Mouse (Mus musculus): ENCODE measurements around the gene Aatf. TPM values are rescaled to one million over a fixed set of nuclear protein-coding genes. Genes with fewer than 3 reads are reported as not detected.

Aatf gene
- total RNA-seq, 2 experiments from 2014 or later: 17.7 to 22.5 TPM

- no peak for DNase-seq (ENCODE audit: low spot score in 2 of 2)
- intact Hi-C loops (cut with DNase I): no loop called here
These were observed 40.1 kb downstream of the Aatf start for GRCm38 (mm10) chr11:84473093-84473667.

- intact Hi-C loops (cut with DNase I): no loop called here
- DNase-seq (ENCODE audit: low spot score in 2 of 2): peak; percentile 6 to 21
These were observed 48.8 kb downstream of the Aatf start for GRCm38 (mm10) chr11:84464571-84464970.

- intact Hi-C loops (cut with DNase I): no loop called here
- no peak for DNase-seq (ENCODE audit: low spot score in 2 of 2)
These were observed 59.4 kb downstream of the Aatf start for GRCm38 (mm10) chr11:84453901-84454300.

GRCm38 (mm10) chr11:84442554-84443331, 70.6 kb downstream of the Aatf start:
- intact Hi-C loops (cut with DNase I): no loop called here
- DNase-seq (ENCODE audit: low spot score in 2 of 2): no peak

GRCm38 (mm10) chr11:84440402-84440801, 72.9 kb downstream of the Aatf start:
- DNase-seq (ENCODE audit: low spot score in 2 of 2): no peak

GRCm38 (mm10) chr11:84434879-84435278, 78.4 kb downstream of the Aatf start:
- DNase-seq (ENCODE audit: low spot score in 2 of 2): no peak
- intact Hi-C loops (cut with DNase I): loop anchor here (5.0 kb wide), 2 partner anchors 57 to 287 kb away; no protein-coding TSS in a partner anchor

More at GRCm38 (mm10) chr11:84440402-84440801, 72.9 kb downstream of the Aatf start:
- intact Hi-C loops (cut with DNase I): no loop called here

GRCm38 (mm10) chr11:84430336-84430735, 83.0 kb downstream of the Aatf start:
- no peak for DNase-seq (ENCODE audit: low spot score in 2 of 2)
- intact Hi-C loops (cut with DNase I): loop anchor here (5.0 kb wide), 2 partner anchors 62 to 292 kb away; no protein-coding TSS in a partner anchor

GRCm38 (mm10) chr11:84429581-84429980, 83.7 kb downstream of the Aatf start:
- intact Hi-C loops (cut with DNase I): loop anchor here (1.0 to 5.0 kb wide), 2 partner anchors 365 to 383 kb away; no protein-coding TSS in a partner anchor
- peak; percentile 31 to 59 for DNase-seq (ENCODE audit: low spot score in 2 of 2)

GRCm38 (mm10) chr11:84426633-84426998, 86.7 kb downstream of the Aatf start:
- intact Hi-C loops (cut with DNase I): loop anchor here (5.0 kb wide), 1 partner anchor 386 kb away; no protein-coding TSS in a partner anchor
- DNase-seq (ENCODE audit: low spot score in 2 of 2): no peak

- intact Hi-C loops (cut with DNase I): loop anchor here (5.0 kb wide), 1 partner anchor 386 kb away; no protein-coding TSS in a partner anchor
- DNase-seq (ENCODE audit: low spot score in 2 of 2): no peak
These were observed 87.3 kb downstream of the Aatf start for GRCm38 (mm10) chr11:84425736-84426632.

GRCm38 (mm10) chr11:84420779-84421178, 92.5 kb downstream of the Aatf start:
- intact Hi-C loops (cut with DNase I): no loop called here
- DNase-seq (ENCODE audit: low spot score in 2 of 2): no peak

- intact Hi-C loops (cut with DNase I): no loop called here
- DNase-seq (ENCODE audit: low spot score in 2 of 2): no peak
These were observed 100.2 kb downstream of the Aatf start for GRCm38 (mm10) chr11:84413111-84413510.

GRCm38 (mm10) chr11:84412201-84412934, 101.0 kb downstream of the Aatf start:
- intact Hi-C loops (cut with DNase I): no loop called here
- DNase-seq (ENCODE audit: low spot score in 2 of 2): no peak

GRCm38 (mm10) chr11:84411642-84412018, 101.7 kb downstream of the Aatf start:
- intact Hi-C loops (cut with DNase I): no loop called here
- DNase-seq (ENCODE audit: low spot score in 2 of 2): no peak

- DNase-seq (ENCODE audit: low spot score in 2 of 2): no peak
These were observed 102.3 kb downstream of the Aatf start for GRCm38 (mm10) chr11:84410879-84411641.

GRCm38 (mm10) chr11:84410383-84410782, 102.9 kb downstream of the Aatf start:
- DNase-seq (ENCODE audit: low spot score in 2 of 2): no peak
- intact Hi-C loops (cut with DNase I): no loop called here

More at GRCm38 (mm10) chr11:84410879-84411641, 102.3 kb downstream of the Aatf start:
- intact Hi-C loops (cut with DNase I): no loop called here

- DNase-seq (ENCODE audit: low spot score in 2 of 2): no peak
- intact Hi-C loops (cut with DNase I): no loop called here
These were observed 106.6 kb downstream of the Aatf start for GRCm38 (mm10) chr11:84406733-84407132.

GRCm38 (mm10) chr11:84395010-84395409, 118.3 kb downstream of the Aatf start:
- intact Hi-C loops (cut with DNase I): no loop called here
- no peak for DNase-seq (ENCODE audit: low spot score in 2 of 2)

Measured in left cerebral cortex, postnatal 25 days (tissue).